Mouse (Mus musculus): ENCODE measurements around the gene 1700001K19Rik. TPM values are rescaled to one million over a fixed set of nuclear protein-coding genes. Genes with fewer than 3 reads are reported as not detected.
A peak's percentile ranks its signal among the peaks of the same experiment; 100 is the strongest.
"Not testable (repeated sequence)": the region's sequence is repeated elsewhere in the genome, so short reads cannot be mapped to it uniquely, and the experiment has no call there.

The 1700001K19Rik gene
- total RNA-seq, 2 experiments from 2014 or later = not detected

GRCm38 (mm10) chr12:110702556-110702955 lies 20.1 kb upstream of the 1700001K19Rik start, which contains the start of gene Hsp90aa1:
Hsp90aa1 (minus strand) TSS chr12:110702728.
- H3K27ac ChIP-seq = no peak within 1 kb of the TSS
- no peak for DNase-seq (ENCODE audit: low spot score in 2 of 2)
- no peak for TF ChIP-seq CTCF (conservative IDR thresholded peaks at IDR 0.05)
- H3K4me3 ChIP-seq = no peak within 1 kb of the TSS

GRCm38 (mm10) chr12:110701363-110701762 lies 18.9 kb upstream of the 1700001K19Rik start:
- DNase-seq (ENCODE audit: low spot score in 2 of 2); H3K4me3 ChIP-seq; H3K27ac ChIP-seq: not testable (repeated sequence)

- Histone ChIP-seq H3K4me3 (no peak overlapping the region), H3K27ac (no peak overlapping the region)
- no peak for TF ChIP-seq CTCF (conservative IDR thresholded peaks at IDR 0.05)
- DNase-seq (ENCODE audit: low spot score in 2 of 2) = no peak
Observed at GRCm38 (mm10) chr12:110700730-110701129, 18.3 kb upstream of the 1700001K19Rik start.

DNA sequence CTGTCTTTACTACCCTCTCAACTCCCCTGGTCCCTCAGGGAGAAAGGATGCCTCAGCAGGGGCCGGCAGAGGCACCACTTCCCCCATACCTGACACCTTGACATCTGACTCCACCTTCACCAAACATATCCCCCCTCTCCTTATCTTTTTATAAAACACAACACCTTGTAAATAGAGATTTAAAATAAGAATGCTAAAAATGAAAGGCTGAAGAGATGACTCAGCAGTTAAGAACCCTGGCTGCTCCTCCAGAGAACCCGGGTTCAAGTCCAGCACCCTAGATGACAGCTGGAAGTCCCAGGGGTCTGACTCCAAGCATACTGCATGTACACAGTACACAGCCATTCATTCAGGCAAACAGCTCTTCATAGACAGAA lies 16.7 kb upstream of the 1700001K19Rik start:
- peak in 1 of 2 experiments; percentile 1 for DNase-seq (ENCODE audit: low spot score in 2 of 2)
- H3K4me3 ChIP-seq = no peak overlapping the region
- H3K27ac ChIP-seq = no peak overlapping the region
- TF ChIP-seq CTCF (conservative IDR thresholded peaks at IDR 0.05) = no peak

GRCm38 (mm10) chr12:110698523-110699170 lies 16.2 kb upstream of the 1700001K19Rik start:
- TF ChIP-seq CTCF (conservative IDR thresholded peaks at IDR 0.05) = no peak
- no peak for DNase-seq (ENCODE audit: low spot score in 2 of 2)
- Histone ChIP-seq H3K27ac (no peak overlapping the region), H3K4me3 (no peak overlapping the region)

DNA sequence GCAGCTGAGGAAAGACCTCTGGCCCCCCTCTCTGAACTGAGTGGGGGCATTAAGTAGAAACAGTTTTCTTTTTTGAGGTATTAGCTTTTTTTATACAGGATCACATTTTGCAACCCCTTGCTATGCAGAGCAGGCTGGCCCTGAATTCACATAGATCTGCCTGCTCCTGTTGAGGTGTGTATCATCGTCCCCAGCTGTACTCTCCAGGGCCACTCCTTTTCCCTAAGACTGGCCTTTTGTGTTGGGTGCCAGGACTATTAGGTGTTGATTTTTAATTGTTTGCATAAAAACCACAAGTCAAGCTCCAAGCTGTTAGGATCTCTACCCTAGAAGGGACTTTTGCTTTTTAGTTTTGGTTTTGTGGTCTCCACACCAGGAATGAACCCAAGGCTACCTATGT lies 15.7 kb upstream of the 1700001K19Rik start:
- no peak for TF ChIP-seq CTCF (conservative IDR thresholded peaks at IDR 0.05)
- no peak overlapping the region for H3K4me3 ChIP-seq
- no peak for DNase-seq (ENCODE audit: low spot score in 2 of 2)
- H3K27ac ChIP-seq = no peak overlapping the region

DNA sequence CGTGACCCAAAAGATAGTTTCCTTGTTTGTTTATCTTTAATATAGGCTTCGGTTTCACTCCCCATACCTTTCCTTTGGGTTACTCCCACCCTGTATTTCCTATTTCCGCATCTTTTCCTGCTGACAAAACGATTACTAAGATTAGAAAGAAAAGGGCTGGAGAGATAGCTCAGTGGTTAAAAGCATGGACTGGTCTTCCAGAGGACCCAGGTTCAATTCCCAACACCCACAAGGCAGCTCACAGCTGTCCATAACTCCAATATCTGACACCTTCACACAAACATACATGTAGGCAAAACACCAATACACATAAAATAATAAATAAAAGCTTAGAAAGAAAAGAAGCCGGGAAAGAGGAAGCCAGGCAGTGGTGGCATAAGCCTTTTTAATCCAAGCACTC lies 15.0 kb upstream of the 1700001K19Rik start:
- H3K4me3 ChIP-seq = no peak overlapping the region
- 0 out of 2 replicates have a peak overlapping the region, but pooled peaks have one; percentile 93 for H3K27ac ChIP-seq
- TF ChIP-seq CTCF (conservative IDR thresholded peaks at IDR 0.05) = no peak
- DNase-seq (ENCODE audit: low spot score in 2 of 2) = no peak

- TF ChIP-seq CTCF (conservative IDR thresholded peaks at IDR 0.05) = no peak
- no peak for DNase-seq (ENCODE audit: low spot score in 2 of 2)
- Histone ChIP-seq H3K27ac (peak overlapping the region; percentile 93), H3K4me3 (peak overlapping the region; percentile 98)
Observed at GRCm38 (mm10) chr12:110696975-110697400, 14.6 kb upstream of the 1700001K19Rik start.

- peak; percentile 96 to 99 for DNase-seq (ENCODE audit: low spot score in 2 of 2)
- no peak for TF ChIP-seq CTCF (conservative IDR thresholded peaks at IDR 0.05)
- H3K4me3 ChIP-seq = peak overlapping the region; percentile 98
- peak overlapping the region; percentile 99 for H3K27ac ChIP-seq
Observed at GRCm38 (mm10) chr12:110696173-110696974, 14.0 kb upstream of the 1700001K19Rik start.

DNA sequence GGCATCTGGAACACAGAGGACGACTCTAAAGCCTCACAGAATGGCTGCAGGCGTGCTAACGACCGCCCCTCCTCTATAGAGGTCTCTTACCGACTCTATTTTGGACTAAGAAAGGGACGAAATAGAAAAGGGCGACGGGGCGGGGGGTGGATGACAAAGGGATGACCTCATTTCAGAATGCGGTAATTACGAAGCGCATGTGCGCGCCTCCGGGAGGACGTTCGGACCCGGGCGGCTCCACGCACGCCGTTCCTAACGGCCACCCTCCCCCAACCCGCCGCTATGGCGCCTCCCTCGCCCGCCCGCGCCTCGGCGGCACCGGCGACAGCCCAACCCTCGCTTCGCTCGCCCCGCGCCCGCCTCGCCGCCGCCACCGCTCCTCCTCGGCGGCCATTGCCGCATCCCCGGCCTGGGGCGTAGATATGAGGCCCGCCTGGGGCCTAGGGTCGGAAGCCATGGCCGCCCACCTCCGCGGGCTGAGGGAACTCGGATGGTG lies 13.3 kb upstream of the 1700001K19Rik start:
- peak overlapping the region; percentile 99 for H3K27ac ChIP-seq
- peak overlapping the region; percentile 98 for H3K4me3 ChIP-seq
- DNase-seq (ENCODE audit: low spot score in 2 of 2) = peak; percentile 42 to 66
- no peak for TF ChIP-seq CTCF (conservative IDR thresholded peaks at IDR 0.05)

DNA sequence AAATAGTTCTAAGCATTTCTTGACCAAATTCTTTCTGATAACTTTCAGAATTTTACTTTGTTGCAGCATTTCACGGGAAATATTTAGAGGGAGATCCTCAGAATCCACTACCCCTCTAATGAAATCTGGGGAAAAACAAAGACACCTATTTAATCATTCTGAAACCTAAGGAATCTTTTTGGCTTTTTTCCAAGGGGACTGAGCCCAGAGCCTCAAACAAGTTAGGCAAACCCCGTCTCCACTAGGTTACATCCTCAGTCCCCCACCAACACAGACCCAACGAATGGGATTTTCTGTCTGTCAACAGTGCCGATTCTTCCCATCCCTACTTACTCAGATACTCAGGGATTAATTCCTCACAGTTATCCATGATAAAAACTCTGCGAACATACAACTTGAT lies 11.0 kb upstream of the 1700001K19Rik start:
- DNase-seq (ENCODE audit: low spot score in 2 of 2); H3K27ac ChIP-seq: not testable (repeated sequence)
- peak overlapping the region; percentile 23; the same call in 1 of the 2 replicates for H3K4me3 ChIP-seq

GRCm38 (mm10) chr12:110689919-110690643 lies 7.7 kb upstream of the 1700001K19Rik start:
- TF ChIP-seq CTCF (conservative IDR thresholded peaks at IDR 0.05) = no peak
- Histone ChIP-seq H3K27ac (no peak overlapping the region), H3K4me3 (no peak overlapping the region)
- DNase-seq (ENCODE audit: low spot score in 2 of 2) = no peak

DNA sequence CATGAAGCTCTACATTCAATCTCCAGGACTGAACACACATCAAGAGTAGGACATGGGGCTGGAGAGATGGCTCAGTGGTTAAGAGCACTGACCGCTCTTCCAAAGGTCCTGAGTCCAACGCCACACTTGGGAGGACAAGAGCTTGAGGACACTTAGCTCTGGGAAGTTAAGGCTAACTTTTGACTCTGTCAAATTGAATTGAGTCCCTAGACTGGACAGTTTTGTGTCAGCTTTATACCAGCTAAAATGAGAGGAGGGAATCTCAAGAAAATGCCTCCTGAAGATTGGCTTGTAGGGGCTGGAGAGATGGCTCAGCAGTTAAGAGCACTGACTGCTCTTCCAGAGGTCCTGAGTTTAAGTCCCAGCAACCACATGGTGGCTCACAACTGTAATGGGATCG lies 6.5 kb upstream of the 1700001K19Rik start:
- not testable (repeated sequence) for H3K4me3 ChIP-seq; H3K27ac ChIP-seq; DNase-seq (ENCODE audit: low spot score in 2 of 2)

Measured in layer of hippocampus, adult 2 months (tissue).